Mouse (Mus musculus): ENCODE data around the gene Itgb2.

Gene Itgb2

GRCm38 (mm10) chr10:77550874-77551273 is 20.8 kb downstream of the Itgb2 start:
- DNase-seq (ENCODE audit: low spot score in 2 of 2): peak; percentile 29 to 50

- no peak for DNase-seq (ENCODE audit: low spot score in 2 of 2)
Measured at GRCm38 (mm10) chr10:77552162-77552561, 22.1 kb downstream of the Itgb2 start.

- no peak for DNase-seq (ENCODE audit: low spot score in 2 of 2)
Measured at GRCm38 (mm10) chr10:77553285-77553684, 23.2 kb downstream of the Itgb2 start.

GRCm38 (mm10) chr10:77554918-77555317 is 24.9 kb downstream of the Itgb2 start:
- no peak for DNase-seq (ENCODE audit: low spot score in 2 of 2)

GRCm38 (mm10) chr10:77556631-77557030 is 26.6 kb downstream of the Itgb2 start:
- no peak for DNase-seq (ENCODE audit: low spot score in 2 of 2)

- DNase-seq (ENCODE audit: low spot score in 2 of 2): no peak
Measured at GRCm38 (mm10) chr10:77557641-77558040, 27.6 kb downstream of the Itgb2 start.

- DNase-seq (ENCODE audit: low spot score in 2 of 2): no peak
Measured at GRCm38 (mm10) chr10:77560090-77560489, 30.0 kb downstream of the Itgb2 start.

GRCm38 (mm10) chr10:77560830-77561229 is 30.8 kb downstream of the Itgb2 start:
- DNase-seq (ENCODE audit: low spot score in 2 of 2): no peak

- no peak for DNase-seq (ENCODE audit: low spot score in 2 of 2)
Measured at GRCm38 (mm10) chr10:77561508-77561907, 31.5 kb downstream of the Itgb2 start.

- no peak for DNase-seq (ENCODE audit: low spot score in 2 of 2)
Measured at GRCm38 (mm10) chr10:77565005-77565404, 35.0 kb downstream of the Itgb2 start.

GRCm38 (mm10) chr10:77566651-77567050 is 36.6 kb downstream of the Itgb2 start:
- peak; percentile 71 to 75 for DNase-seq (ENCODE audit: low spot score in 2 of 2)

GRCm38 (mm10) chr10:77569481-77569880 is 39.4 kb downstream of the Itgb2 start:
- no peak for DNase-seq (ENCODE audit: low spot score in 2 of 2)

GRCm38 (mm10) chr10:77569973-77570658 is 40.1 kb downstream of the Itgb2 start:
- no peak for DNase-seq (ENCODE audit: low spot score in 2 of 2)

GRCm38 (mm10) chr10:77572225-77572624 is 42.2 kb downstream of the Itgb2 start:
- no peak for DNase-seq (ENCODE audit: low spot score in 2 of 2)

- DNase-seq (ENCODE audit: low spot score in 2 of 2): no peak
Measured at GRCm38 (mm10) chr10:77573162-77573561, 43.1 kb downstream of the Itgb2 start.

- DNase-seq (ENCODE audit: low spot score in 2 of 2): no peak
Measured at GRCm38 (mm10) chr10:77580027-77580920, 50.2 kb downstream of the Itgb2 start.

- no peak for DNase-seq (ENCODE audit: low spot score in 2 of 2)
Measured at GRCm38 (mm10) chr10:77581023-77581407, 51.0 kb downstream of the Itgb2 start.

GRCm38 (mm10) chr10:77581408-77582284 is 51.6 kb downstream of the Itgb2 start, which contains the start of gene Pttg1ip:
Gene Pttg1ip (plus strand): TSS chr10:77581720.
- peak; percentile 95 to 96 for DNase-seq (ENCODE audit: low spot score in 2 of 2)

GRCm38 (mm10) chr10:77582285-77582618 is 52.2 kb downstream of the Itgb2 start:
- DNase-seq (ENCODE audit: low spot score in 2 of 2): no peak

- no peak for DNase-seq (ENCODE audit: low spot score in 2 of 2)
Measured at GRCm38 (mm10) chr10:77583795-77584422, 53.9 kb downstream of the Itgb2 start.

- DNase-seq (ENCODE audit: low spot score in 2 of 2): no peak
Measured at GRCm38 (mm10) chr10:77586637-77587036, 56.6 kb downstream of the Itgb2 start.

Measured in spleen, postnatal 36 days (tissue).